Mouse (Mus musculus) brain, embryonic 14.5 days (tissue): Measurements from ENCODE around the gene Vps25. TPM values are rescaled to one million over a fixed set of nuclear protein-coding genes. Genes with fewer than 3 reads are reported as not detected.

Experiments used
- DNase-seq: peaks from one replicate; pipeline ENCODE4 v3.0.0-alpha.2; 2011; ENCODE audit warnings: low read depth
- CTCF ChIP-seq: fragments of 200-500 bp; IDR thresholded peaks from 2 replicates; pipeline ENCODE4 v1.5.1; 2012; ENCODE audit warnings: inconsistent platforms, mild to moderate bottlenecking, moderate library complexity, borderline replicate concordance; ENCODE audit not compliant: insufficient read depth, insufficient read length; ENCODE audit errors: extremely low read depth
- POLR2A ChIP-seq: fragments of 200-500 bp; IDR thresholded peaks from 2 replicates; pipeline ENCODE4 v1.6.1; 2012; ENCODE audit warnings: mild to moderate bottlenecking, inconsistent platforms, borderline replicate concordance; ENCODE audit not compliant: poor library complexity, insufficient read depth, insufficient read length, severe bottlenecking; ENCODE audit errors: extremely low read depth
- polyA plus RNA-seq: library from polyadenylated mRNA; depleted of rRNA; stranded (reverse); fragments of >200 nt; gene quantifications from 2 replicates; pipeline ENCODE4 v1.2.3, GENCODE M21; 2012; rRNA removed

Gene Vps25
- polyA plus RNA-seq, 1 experiment: 69.3 TPM

DNA sequence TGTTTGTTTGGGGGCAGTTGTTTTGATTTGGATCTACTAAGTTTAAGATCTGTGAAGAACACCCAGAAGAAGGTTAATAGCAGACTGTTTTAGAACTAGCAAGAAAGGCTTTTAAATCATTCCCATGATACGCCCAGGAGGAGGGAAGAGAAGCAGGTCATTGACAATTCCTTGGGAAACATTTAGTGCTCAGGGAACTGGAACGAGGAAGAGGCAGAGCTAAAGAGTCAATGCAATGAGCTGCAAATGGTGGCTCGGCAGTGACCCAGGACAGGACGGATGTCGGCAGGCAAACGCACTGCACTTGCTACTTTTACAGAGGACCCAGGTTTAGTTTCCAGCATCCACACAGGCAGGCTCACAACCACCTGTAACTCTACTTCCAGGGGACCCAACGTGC is 27.3 kb downstream of the Vps25 start:
- no peak for TF ChIP-seq POLR2A
- TF ChIP-seq CTCF: no peak
- no peak for DNase-seq

DNA sequence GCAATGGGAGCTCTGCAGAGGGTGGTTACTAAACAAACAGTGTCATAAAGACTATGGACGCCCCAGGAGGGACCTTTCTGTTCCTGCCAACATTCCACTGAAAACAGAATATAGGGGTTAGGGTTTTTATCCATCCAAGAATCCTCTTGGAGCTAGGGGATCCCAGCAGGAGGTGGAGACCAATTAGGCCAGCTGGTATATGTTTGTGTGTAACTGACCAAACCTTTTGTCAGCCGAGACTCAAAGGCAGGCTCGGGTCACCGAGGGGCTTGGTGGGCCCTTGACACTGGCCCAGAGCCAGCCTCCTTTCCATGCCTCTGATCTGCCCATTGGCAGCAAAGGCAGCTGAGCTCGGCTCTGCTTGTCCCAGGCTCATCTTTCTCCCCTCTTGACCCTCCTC is 29.4 kb downstream of the Vps25 start:
- TF ChIP-seq POLR2A (no peak), CTCF (no peak)
- peak; percentile 27 for DNase-seq

DNA sequence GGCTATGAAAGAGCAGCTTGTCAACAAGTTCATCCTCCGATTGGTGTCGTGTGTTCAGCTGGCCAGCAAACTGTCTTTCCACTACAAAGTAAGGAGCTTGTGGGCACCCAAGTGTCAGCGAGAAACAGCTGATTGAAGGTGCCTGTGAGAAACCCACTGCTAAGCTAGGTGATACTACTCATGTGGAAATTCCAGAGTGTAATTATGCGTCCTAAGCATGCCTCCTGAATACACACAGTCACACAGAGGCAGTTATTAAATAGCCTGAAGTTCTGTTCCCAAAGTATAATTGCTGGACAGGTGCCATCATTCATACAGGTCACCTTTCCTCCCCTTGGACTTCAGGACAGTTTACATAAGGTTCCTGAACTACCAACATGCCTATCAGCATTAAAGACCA is 30.3 kb downstream of the Vps25 start:
- no peak for TF ChIP-seq POLR2A
- no peak for TF ChIP-seq CTCF
- DNase-seq: no peak

DNA sequence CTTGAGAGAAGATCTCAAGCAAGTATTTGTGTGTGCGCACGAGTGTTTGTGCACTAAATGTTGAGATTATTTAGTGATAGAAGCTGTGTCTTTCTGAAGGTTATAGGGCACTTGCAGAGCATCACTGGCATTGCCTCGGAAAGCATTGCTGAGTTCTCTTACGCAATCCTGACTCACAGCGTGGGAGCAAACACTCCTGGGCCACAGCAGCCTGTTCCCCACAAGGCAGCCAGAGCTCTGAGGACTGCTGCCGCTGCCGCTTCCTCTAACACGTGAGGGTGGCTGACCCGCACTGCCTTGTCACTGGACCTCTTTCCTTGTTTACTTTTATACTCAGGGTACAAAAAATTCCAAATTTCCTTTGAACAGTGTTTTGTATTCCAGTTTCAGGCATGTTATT is 33.8 kb downstream of the Vps25 start:
- no peak for DNase-seq
- TF ChIP-seq CTCF (no peak), POLR2A (no peak)

- no peak for DNase-seq
- TF ChIP-seq CTCF: no peak
- TF ChIP-seq POLR2A: no peak
These were observed 37.7 kb downstream of the Vps25 start for GRCm38 (mm10) chr11:101291231-101291630.

DNA sequence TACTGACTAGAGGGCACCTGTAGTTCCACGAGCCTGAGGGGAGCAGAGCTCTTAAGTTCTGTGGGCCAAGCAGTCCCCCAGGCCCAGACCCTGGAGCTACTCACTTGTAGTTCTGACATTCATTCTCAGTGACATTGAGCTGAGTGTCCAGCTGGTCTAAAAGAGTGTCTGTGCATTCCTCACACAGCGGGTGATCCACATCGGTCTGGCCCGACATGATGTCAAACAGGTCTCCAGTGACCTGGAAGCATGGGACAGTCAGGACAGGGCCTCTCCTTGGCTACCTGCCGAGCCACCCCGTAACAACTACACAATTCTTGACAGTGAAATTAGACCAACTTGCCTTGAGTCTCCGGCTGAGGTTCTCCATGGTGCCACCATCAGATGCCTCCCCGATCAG is 41.7 kb downstream of the Vps25 start:
- no peak for TF ChIP-seq POLR2A
- TF ChIP-seq CTCF: no peak
- no peak for DNase-seq

DNA sequence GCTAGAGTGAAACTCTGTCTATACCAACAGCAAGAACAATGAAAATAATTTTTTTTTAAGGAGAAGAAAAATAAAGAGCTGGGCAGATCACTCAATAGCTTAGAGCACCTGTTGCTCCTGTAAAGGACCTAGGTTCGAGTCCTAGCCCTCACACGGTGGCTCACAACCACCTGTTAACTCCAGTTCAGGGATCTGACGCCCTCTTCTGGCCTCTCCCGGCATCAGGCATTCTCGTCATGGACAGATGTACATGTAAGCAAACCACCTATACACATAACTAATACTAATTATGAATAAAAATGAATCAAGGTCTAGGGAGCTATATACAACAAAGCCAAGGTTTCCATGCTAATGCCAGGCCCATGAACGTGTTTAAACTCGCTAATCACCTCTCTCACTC is 47.4 kb downstream of the Vps25 start:
- DNase-seq: no peak
- TF ChIP-seq POLR2A: no peak
- TF ChIP-seq CTCF: peak; percentile 5; the same call in 1 of the 2 replicates

GRCm38 (mm10) chr11:101301299-101302003 is 47.9 kb downstream of the Vps25 start:
- DNase-seq: no peak
- TF ChIP-seq CTCF (no peak), POLR2A (no peak)

- peak; percentile 39; the same call in 1 of the 2 replicates for TF ChIP-seq POLR2A
- TF ChIP-seq CTCF: peak; percentile 98
- peak; percentile 98 for DNase-seq
These were observed 48.7 kb downstream of the Vps25 start, which contains the start of gene Becn1 for GRCm38 (mm10) chr11:101302004-101302798. Gene Becn1, minus strand, starts transcription at chr11:101302286.

- no peak for DNase-seq
- TF ChIP-seq POLR2A (no peak), CTCF (no peak)
These were observed 54.2 kb downstream of the Vps25 start for GRCm38 (mm10) chr11:101307744-101308143.

Other genes starting within 250 kb of the Vps25 start
- 144 and 197 TPM in 2 replicates for gene Atp6v0a1, start 244.3 kb upstream of the Vps25 start, polyA plus RNA-seq
- gene Naglu, start 183.7 kb upstream of the Vps25 start, polyA plus RNA-seq: 11.9 and 12.5 TPM in 2 replicates
- gene Hsd17b1, start 175.3 kb upstream of the Vps25 start, polyA plus RNA-seq: 0.50 and 0.78 TPM in 2 replicates
- 49.1 and 77.5 TPM in 2 replicates for gene Coasy, start 171.1 kb upstream of the Vps25 start, polyA plus RNA-seq
- 57.7 and 78.3 TPM in 2 replicates for gene Mlx, start 166.4 kb upstream of the Vps25 start, polyA plus RNA-seq
- 19.4 and 24.2 TPM in 2 replicates for gene Psmc3ip, start 158.3 kb upstream of the Vps25 start, polyA plus RNA-seq
- 79.0 and 82.7 TPM in 2 replicates for gene Retreg3, start 133.8 kb upstream of the Vps25 start, polyA plus RNA-seq
- 15.5 and 35.5 TPM in 2 replicates for gene Tubg1, start 133.8 kb upstream of the Vps25 start, polyA plus RNA-seq
- gene Tubg2, start 97.8 kb upstream of the Vps25 start, polyA plus RNA-seq: 25.3 and 30.7 TPM in 2 replicates
- gene Cntnap1, start 83.2 kb upstream of the Vps25 start, polyA plus RNA-seq: 2.7 and 6.9 TPM in 2 replicates
- gene Plekhh3, start 82.4 kb upstream of the Vps25 start, polyA plus RNA-seq: 9.5 and 12.0 TPM in 2 replicates
- 0.19 and 0.20 TPM in 2 replicates for gene Ccr10, start 78.3 kb upstream of the Vps25 start, polyA plus RNA-seq
- gene Ezh1, start 27.2 kb upstream of the Vps25 start, polyA plus RNA-seq: 27.2 and 29.3 TPM in 2 replicates
- 67.7 and 79.6 TPM in 2 replicates for gene Ramp2, start 7.7 kb upstream of the Vps25 start, polyA plus RNA-seq
- 4.0 and 5.3 TPM in 2 replicates for gene Wnk4, start 6.9 kb downstream of the Vps25 start, polyA plus RNA-seq
- gene Cntd1, start 25.3 kb downstream of the Vps25 start, polyA plus RNA-seq: 0.53 and 0.79 TPM in 2 replicates
- 158 and 159 TPM in 2 replicates for gene Coa3, start 25.4 kb downstream of the Vps25 start, polyA plus RNA-seq
- gene Becn1, start 48.6 kb downstream of the Vps25 start, polyA plus RNA-seq: 102 and 107 TPM in 2 replicates
- 126 and 149 TPM in 2 replicates for gene Psme3, start 62.5 kb downstream of the Vps25 start, polyA plus RNA-seq
- gene Aoc2, start 71.4 kb downstream of the Vps25 start, polyA plus RNA-seq: 10.1 and 11.5 TPM in 2 replicates
- gene Aoc3, start 76.9 kb downstream of the Vps25 start, polyA plus RNA-seq: 0.30 and 0.49 TPM in 2 replicates
- not detected in 2 replicates for gene G6pc, start 113.9 kb downstream of the Vps25 start, polyA plus RNA-seq
- gene Aarsd1, start 163.9 kb downstream of the Vps25 start, polyA plus RNA-seq: 51.3 and 53.6 TPM in 2 replicates
- gene Gm27029, start 171.1 kb downstream of the Vps25 start, polyA plus RNA-seq: 3.6 and 3.9 TPM in 2 replicates
- gene Rundc1, start 171.4 kb downstream of the Vps25 start, polyA plus RNA-seq: 29.9 and 31.2 TPM in 2 replicates
- 1.9 and 2.6 TPM in 2 replicates for gene Ptges3l, start 171.6 kb downstream of the Vps25 start, polyA plus RNA-seq
- 836 and 1,059 TPM in 2 replicates for gene Rpl27, start 188.6 kb downstream of the Vps25 start, polyA plus RNA-seq
- 2.6 and 3.2 TPM in 2 replicates for gene Ifi35, start 194.7 kb downstream of the Vps25 start, polyA plus RNA-seq
- gene Rnd2, start 211.3 kb downstream of the Vps25 start, polyA plus RNA-seq: 139 and 205 TPM in 2 replicates
- 169 and 204 TPM in 2 replicates for gene Vat1, start 212.5 kb downstream of the Vps25 start, polyA plus RNA-seq